Mouse (Mus musculus) stomach, postnatal 0 days (tissue): ENCODE data around the gene Ptgir.

ENCODE experiments used
- CTCF ChIP-seq: IDR thresholded peaks from 2 replicates; pipeline ENCODE4 v1.5.1; 2016; ENCODE audit warnings: antibody characterized with exemption, low read depth, mild to moderate bottlenecking, moderate library complexity
- EP300 ChIP-seq: optimal IDR thresholded peaks from 2 replicates; pipeline ENCODE3; 2016; ENCODE audit warnings: antibody characterized with exemption

GRCm38 (mm10) chr7:16946441-16947348, 40.4 kb downstream of the Ptgir start:
- TF ChIP-seq CTCF, result peak; percentile 31
- no peak for TF ChIP-seq EP300
